Mouse (Mus musculus): ENCODE results near the gene Prtn3.

Prtn3 gene

GRCm38 (mm10) chr10:79928907-79929701 is 54.8 kb downstream of the Prtn3 start:
- no peak for DNase-seq

GRCm38 (mm10) chr10:79929967-79930825 is 55.9 kb downstream of the Prtn3 start:
- no peak for DNase-seq

DNA sequence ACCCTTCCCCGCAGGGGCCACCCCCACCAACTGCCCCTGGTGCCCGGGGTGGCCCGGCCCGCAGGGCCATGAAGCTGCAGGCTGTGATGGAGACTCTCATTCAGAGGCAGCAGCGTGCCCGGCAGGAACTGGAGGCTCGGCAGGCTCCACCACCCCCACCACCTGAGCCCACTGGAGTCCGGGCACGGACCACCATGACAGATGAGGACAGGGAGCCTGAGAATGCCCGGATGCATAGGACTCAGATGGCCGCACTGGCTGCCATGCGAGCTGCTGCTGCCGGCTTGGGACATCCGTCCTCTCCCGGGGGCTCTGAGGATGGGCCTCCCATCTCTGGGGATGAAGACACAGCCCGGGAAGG is 56.5 kb downstream of the Prtn3 start:
- no peak for DNase-seq

GRCm38 (mm10) chr10:79931797-79932196 is 57.5 kb downstream of the Prtn3 start:
- no peak for DNase-seq

DNA sequence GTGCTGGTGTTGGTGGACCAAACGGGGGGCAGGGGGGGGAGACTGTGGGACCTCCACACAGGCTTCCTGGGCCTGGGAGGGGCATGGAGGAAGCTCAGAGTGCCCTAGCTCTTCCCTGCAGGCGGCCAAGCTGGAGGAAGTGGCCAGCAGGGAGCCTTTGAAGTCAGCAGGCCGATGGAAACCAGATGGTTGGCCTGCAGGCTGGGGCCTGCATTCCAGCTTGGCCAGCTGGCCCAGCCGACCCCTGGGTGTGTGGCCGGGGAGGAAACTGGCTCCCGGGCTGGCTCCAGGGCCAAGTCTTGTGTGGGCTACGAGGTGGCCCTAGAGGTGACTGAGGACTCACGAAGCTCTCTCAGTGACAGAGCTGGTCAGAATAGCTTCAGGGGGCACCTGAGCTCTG is 58.5 kb downstream of the Prtn3 start:
- DNase-seq, result peak; percentile 41 to 65

Data from kidney, adult 8-10 months (tissue).